Mouse (Mus musculus): ENCODE measurements around the gene Kank1.
A peak's percentile ranks its signal among the peaks of the same experiment; 100 is the strongest.

Kank1 gene

GRCm38 (mm10) chr19:25406481-25407184 is 169.9 kb downstream of the Kank1 start:
- DNase-seq (ENCODE audit: low read depth, low spot score): peak; percentile 43

GRCm38 (mm10) chr19:25407185-25407886 is 170.6 kb downstream of the Kank1 start:
- DNase-seq (ENCODE audit: low read depth, low spot score): no peak

- DNase-seq (ENCODE audit: low read depth, low spot score): no peak
These were observed 171.1 kb downstream of the Kank1 start for GRCm38 (mm10) chr19:25407887-25408236.

- DNase-seq (ENCODE audit: low read depth, low spot score): no peak
These were observed 172.5 kb downstream of the Kank1 start for GRCm38 (mm10) chr19:25409239-25409638.

DNA sequence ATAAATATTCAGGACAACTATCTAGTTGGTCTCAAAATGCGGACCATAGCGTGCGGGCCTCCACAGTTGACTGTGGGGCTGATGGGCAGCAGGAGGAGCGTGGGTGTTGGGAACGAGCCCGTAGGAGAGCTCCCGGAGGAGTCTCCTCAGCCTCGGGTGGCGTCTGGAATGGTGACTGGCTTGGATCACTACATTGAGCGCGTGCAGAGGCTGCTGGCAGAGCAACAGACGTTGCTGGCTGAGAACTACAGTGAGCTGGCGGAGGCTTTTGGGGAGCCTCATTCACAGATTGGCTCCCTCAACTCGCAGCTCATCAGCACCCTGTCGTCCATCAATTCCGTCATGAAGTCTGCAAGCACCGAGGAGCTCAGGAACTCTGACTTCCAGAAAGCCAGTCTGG is 174.6 kb downstream of the Kank1 start:
- no peak for DNase-seq (ENCODE audit: low read depth, low spot score)

- DNase-seq (ENCODE audit: low read depth, low spot score): no peak
These were observed 178.7 kb downstream of the Kank1 start for GRCm38 (mm10) chr19:25415448-25415847.

GRCm38 (mm10) chr19:25417671-25418070 is 180.9 kb downstream of the Kank1 start:
- no peak for DNase-seq (ENCODE audit: low read depth, low spot score)

DNA sequence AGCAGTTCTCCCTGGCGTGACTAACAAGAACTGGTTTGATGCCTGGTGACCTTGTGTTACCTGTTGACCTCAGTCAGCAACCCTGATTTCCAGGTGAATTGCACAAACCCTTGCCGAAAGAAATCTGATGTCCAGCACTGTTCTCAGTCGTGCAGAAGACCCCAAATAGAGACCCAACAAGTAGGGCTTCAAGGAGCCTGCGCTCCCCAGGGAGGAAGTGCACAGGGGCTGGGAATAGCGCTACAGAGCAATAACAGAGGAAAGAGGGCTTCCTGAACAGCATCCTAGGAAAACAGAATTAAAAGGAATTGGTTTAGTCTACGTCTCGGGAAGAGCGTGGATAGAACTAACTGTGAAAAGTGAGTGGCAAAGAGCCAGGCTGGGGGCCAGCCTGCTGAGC is 183.2 kb downstream of the Kank1 start:
- no peak for DNase-seq (ENCODE audit: low read depth, low spot score)

DNA sequence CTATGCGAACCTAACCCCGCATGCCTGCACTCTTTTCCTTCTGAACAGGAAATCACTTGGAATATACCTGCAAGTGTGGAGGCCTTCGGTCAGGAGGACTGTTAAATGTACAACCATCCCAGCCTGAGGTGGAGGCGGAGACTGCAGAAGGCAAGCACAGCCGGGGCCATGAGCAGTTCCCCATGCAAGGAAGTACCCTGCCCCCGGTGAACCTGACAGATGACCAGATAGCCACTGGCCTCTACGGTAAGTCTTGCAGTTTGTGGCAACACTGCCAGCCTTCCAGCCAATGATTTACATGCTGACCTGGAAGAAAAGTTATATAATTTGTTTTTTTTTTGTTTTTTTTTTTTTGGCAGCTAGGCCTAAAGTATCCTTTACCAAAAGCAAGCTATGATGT is 185.3 kb downstream of the Kank1 start:
- no peak for DNase-seq (ENCODE audit: low read depth, low spot score)

DNA sequence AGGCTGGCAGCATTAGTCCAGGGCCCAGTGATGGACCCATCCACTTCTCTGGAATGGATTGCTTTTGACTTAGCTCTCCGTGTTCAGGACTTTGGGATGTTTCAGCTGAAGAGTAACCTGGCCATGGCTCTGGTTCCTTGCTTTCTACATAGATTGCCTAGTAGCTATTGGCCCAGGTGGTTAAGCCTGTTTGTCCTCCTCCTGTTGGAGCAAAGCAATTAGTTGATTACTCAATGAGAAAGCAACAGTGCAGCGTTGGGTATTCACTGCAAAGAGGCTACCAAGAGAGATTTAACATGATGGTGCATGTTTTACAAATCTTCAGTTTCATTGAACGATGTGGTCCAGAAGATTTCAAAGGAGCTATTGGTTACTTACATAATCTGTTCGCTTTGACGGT is 186.6 kb downstream of the Kank1 start:
- no peak for DNase-seq (ENCODE audit: low read depth, low spot score)

- DNase-seq (ENCODE audit: low read depth, low spot score): no peak
These were observed 189.7 kb downstream of the Kank1 start for GRCm38 (mm10) chr19:25426431-25426830.

DNA sequence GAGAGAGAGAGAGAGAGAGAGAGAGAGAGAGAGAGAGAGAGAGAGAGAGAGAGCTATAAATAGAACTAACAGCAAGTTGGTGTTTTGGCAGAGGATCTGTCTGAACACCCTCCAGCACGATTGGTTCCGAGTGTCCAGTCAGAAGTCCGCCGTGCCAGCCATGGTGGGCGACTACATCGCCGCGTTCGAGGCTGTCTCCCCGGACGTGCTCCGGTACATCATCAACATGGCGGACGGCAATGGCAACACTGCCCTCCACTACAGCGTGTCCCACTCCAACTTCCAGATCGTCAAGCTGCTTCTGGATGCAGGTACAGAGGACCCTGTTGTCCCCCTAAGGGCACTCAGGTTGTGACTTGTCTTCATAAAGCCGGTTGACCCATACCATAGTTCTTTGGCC is 191.1 kb downstream of the Kank1 start:
- no peak for DNase-seq (ENCODE audit: low read depth, low spot score)

GRCm38 (mm10) chr19:25428338-25428962 is 191.7 kb downstream of the Kank1 start:
- DNase-seq (ENCODE audit: low read depth, low spot score): no peak

DNA sequence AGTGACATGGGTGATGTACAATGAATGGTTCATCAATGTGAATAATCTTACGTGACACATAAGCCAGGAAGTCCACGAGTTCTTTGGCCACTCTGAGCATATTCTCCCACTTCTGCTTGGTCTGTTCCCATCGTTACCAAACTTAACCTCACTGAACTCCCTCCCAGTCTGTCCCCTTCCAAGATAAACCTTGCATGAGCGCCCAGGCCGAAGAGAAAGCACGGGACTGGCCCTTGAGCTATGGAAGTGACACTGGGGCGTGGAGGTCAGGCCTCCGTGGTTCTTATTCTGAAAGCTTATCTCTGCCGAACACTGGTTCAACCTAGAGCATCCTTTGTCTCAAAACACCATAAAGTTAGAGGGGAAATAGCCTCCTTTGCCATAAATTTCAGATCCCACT is 194.7 kb downstream of the Kank1 start:
- no peak for DNase-seq (ENCODE audit: low read depth, low spot score)

GRCm38 (mm10) chr19:25431909-25432308 is 195.1 kb downstream of the Kank1 start:
- no peak for DNase-seq (ENCODE audit: low read depth, low spot score)

DNA sequence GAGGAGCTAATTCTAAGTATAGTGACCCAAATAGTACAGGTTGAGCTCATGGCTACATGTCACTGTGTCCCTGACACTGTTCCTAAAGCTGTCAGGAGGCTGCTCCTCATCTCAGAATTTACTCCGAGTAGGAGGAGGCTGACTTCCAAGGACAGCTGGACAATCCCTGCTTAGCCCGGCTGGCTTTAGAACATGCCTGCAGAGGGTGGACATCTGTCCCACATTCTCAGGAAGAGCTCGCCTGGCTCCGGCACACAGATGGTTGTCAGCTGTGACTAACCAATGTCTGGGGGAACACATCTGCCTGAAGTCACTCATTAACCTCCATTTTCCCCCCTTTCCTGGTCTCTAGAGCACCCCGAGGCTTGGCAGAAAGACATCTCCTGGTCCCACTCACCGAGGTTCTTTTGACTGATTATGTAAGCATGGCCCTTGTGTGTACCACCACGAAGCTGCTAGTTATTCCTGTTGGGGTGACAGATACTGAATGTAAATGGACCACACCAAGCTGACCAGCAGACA is 196.5 kb downstream of the Kank1 start:
- no peak for DNase-seq (ENCODE audit: low read depth, low spot score)

DNA sequence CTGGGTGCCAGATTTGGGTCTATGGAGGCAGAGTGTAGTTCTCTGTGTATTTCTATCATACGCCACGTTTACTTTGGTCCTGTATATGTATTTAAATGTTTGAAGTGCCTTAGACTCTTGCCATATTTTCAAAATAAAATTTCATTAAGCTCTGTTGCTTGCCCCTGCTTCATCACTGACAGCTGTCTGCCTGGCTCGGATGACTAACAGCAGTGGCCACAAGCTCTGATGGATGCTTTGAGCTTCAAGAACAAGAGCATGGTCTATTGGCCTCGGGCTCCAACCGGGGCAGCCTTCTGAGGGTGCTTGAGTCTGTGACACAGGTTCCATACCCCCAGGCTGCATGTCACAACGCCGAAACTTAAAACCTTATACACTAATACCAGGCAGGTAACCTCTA is 197.6 kb downstream of the Kank1 start:
- no peak for DNase-seq (ENCODE audit: low read depth, low spot score)

GRCm38 (mm10) chr19:25434795-25435194 is 198.0 kb downstream of the Kank1 start:
- DNase-seq (ENCODE audit: low read depth, low spot score): no peak

DNA sequence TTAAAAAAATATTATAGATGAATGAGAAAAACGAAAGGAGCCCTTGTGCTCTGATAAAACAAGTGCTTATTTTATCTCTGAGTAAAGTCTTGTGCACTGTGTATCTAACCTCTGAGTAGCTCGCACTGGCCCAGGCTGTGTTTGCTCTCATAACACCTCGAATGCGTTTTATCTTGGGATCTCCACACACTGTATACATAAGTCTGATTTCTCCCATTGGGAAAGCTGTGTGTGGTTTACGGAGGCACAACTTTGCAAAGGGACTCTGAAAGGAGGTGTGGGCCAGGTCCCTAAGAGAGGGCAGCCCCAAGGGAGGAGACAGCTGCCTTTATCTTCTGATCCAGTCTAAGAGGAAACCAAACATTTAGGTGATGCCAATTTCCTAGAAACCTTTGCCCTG is 198.6 kb downstream of the Kank1 start:
- no peak for DNase-seq (ENCODE audit: low read depth, low spot score)

DNA sequence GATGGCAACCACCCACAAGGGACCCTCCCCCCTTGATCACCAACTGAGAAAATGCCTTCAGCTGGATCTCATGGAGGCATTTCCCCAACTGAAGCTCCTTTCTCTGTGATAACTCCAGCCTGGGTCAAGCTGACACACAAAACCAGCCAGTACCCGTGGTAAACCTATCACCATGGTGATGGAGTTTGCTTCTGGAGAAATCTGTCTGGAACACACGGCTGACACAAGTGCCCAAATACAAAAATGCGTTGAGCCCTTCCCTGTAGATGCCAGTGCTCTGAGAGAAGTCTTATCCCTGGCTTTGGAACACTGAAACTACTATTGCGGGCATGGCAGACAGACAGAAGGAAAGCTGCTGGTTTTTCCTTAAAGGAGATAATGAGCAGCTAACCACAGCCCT is 199.4 kb downstream of the Kank1 start:
- DNase-seq (ENCODE audit: low read depth, low spot score): no peak

GRCm38 (mm10) chr19:25436789-25437650 is 200.2 kb downstream of the Kank1 start:
- no peak for DNase-seq (ENCODE audit: low read depth, low spot score)

DNA sequence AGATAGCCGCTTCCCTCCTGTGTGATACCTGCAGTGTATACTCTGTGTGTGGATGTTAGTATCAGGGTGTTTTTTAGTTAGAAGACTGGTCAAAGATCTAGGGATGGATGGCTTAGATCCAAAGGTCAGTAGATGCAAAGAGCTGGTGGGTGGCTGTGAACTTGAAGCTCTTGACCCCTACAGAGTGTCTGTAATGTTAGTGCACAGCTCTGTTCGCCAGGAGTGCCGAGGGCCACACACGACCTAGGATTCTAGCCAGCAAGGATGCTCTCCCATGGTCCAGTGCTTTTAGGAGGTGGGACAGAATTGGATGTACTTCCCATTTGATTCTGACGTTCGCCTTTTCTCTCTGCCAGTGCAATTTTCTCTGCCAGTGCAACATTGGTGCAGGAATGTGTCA is 201.5 kb downstream of the Kank1 start:
- DNase-seq (ENCODE audit: low read depth, low spot score): no peak

Data from embryo, embryonic 11.5 days (tissue).